Mouse (Mus musculus): ENCODE measurements around the gene Tbc1d8b. TPM values are rescaled to one million over a fixed set of nuclear protein-coding genes. Genes with fewer than 3 reads are reported as not detected.
A peak's percentile ranks its signal among the peaks of the same experiment; 100 is the strongest.

The Tbc1d8b gene
- polyA plus RNA-seq, 1 experiment from 2014 or later, result 0.42 TPM

GRCm38 (mm10) chrX:139782278-139783044 is 97.7 kb downstream of the Tbc1d8b start, which contains the start of gene Ripply1:
Gene Ripply1, minus strand, starts transcription at chrX:139782353.
- no peak within 1 kb of the TSS for H3K4me3 ChIP-seq (replicated peaks)
- peaks cover 43% of the 10 kb centered on the region for H3K27me3 ChIP-seq
- peak; percentile 65 for ATAC-seq
- no peak within 1 kb of the TSS for H3K27ac ChIP-seq
- H3K36me3 ChIP-seq, result no peaks in the 10 kb centered on the region
- WGBS, result 16% methylated on average over 6 of the region's 6 CpGs
- H3K9ac ChIP-seq (replicated peaks), result no peak within 1 kb of the TSS
- no peaks in the 10 kb centered on the region for H3K9me3 ChIP-seq
- no peak within 1 kb of the TSS for H3K4me2 ChIP-seq (replicated peaks)
- H3K4me1 ChIP-seq (replicated peaks), result peaks cover 12% of the 10 kb centered on the region

GRCm38 (mm10) chrX:139783045-139783422 is 98.2 kb downstream of the Tbc1d8b start:
- Histone ChIP-seq H3K4me1 (replicated peaks) (peaks cover 12% of the 10 kb centered on the region), H3K4me3 (replicated peaks) (no peak overlapping the region), H3K27me3 (peaks cover 43% of the 10 kb centered on the region), H3K4me2 (replicated peaks) (no peak overlapping the region), H3K36me3 (no peaks in the 10 kb centered on the region), H3K27ac (no peak overlapping the region), H3K9me3 (no peaks in the 10 kb centered on the region), H3K9ac (replicated peaks) (no peak overlapping the region)
- 23% methylated on average over 3 of the region's 3 CpGs for WGBS
- peak; percentile 24; the same call in 1 of the 2 replicates for ATAC-seq

- Histone ChIP-seq H3K27me3 (peaks cover 47% of the 10 kb centered on the region), H3K9ac (replicated peaks) (no peak overlapping the region), H3K27ac (no peak overlapping the region), H3K4me3 (replicated peaks) (no peak overlapping the region), H3K9me3 (no peaks in the 10 kb centered on the region), H3K4me2 (replicated peaks) (no peak overlapping the region), H3K4me1 (replicated peaks) (peaks cover 12% of the 10 kb centered on the region), H3K36me3 (no peaks in the 10 kb centered on the region)
- ATAC-seq, result no peak
- WGBS, result 22% methylated on average over 1 of the region's 1 CpGs
Observed at GRCm38 (mm10) chrX:139785764-139786163, 101.0 kb downstream of the Tbc1d8b start.

GRCm38 (mm10) chrX:139794072-139794845 is 109.5 kb downstream of the Tbc1d8b start:
- H3K4me3 ChIP-seq (replicated peaks), result no peak overlapping the region
- no peak overlapping the region for H3K4me2 ChIP-seq (replicated peaks)
- no peaks in the 10 kb centered on the region for H3K36me3 ChIP-seq
- WGBS, result 85% methylated on average over 7 of the region's 7 CpGs
- ATAC-seq, result no peak
- H3K4me1 ChIP-seq (replicated peaks), result no peaks in the 10 kb centered on the region
- H3K9ac ChIP-seq (replicated peaks), result no peak overlapping the region
- H3K27ac ChIP-seq, result no peak overlapping the region
- H3K9me3 ChIP-seq, result no peaks in the 10 kb centered on the region
- peaks cover 24% of the 10 kb centered on the region; the same call in 1 of the 2 replicates for H3K27me3 ChIP-seq

- Histone ChIP-seq H3K27ac (no peak overlapping the region), H3K4me1 (replicated peaks) (no peaks in the 10 kb centered on the region), H3K4me3 (replicated peaks) (no peak overlapping the region), H3K36me3 (no peaks in the 10 kb centered on the region), H3K27me3 (peaks cover 19% of the 10 kb centered on the region; the same call in 1 of the 2 replicates), H3K4me2 (replicated peaks) (no peak overlapping the region), H3K9ac (replicated peaks) (no peak overlapping the region), H3K9me3 (no peaks in the 10 kb centered on the region)
- 67% methylated on average over 6 of the region's 6 CpGs for WGBS
- ATAC-seq, result no peak
Observed at GRCm38 (mm10) chrX:139796037-139796436, 111.2 kb downstream of the Tbc1d8b start.

- Histone ChIP-seq H3K4me1 (replicated peaks) (no peaks in the 10 kb centered on the region), H3K4me3 (replicated peaks) (no peak overlapping the region), H3K4me2 (replicated peaks) (no peak overlapping the region), H3K9me3 (no peaks in the 10 kb centered on the region), H3K36me3 (no peaks in the 10 kb centered on the region), H3K9ac (replicated peaks) (no peak overlapping the region), H3K27ac (no peak overlapping the region), H3K27me3 (peaks cover 30% of the 10 kb centered on the region)
- WGBS, result 81% methylated on average over 9 of the region's 9 CpGs
- ATAC-seq, result no peak
Observed at GRCm38 (mm10) chrX:139797875-139798274, 113.1 kb downstream of the Tbc1d8b start.

GRCm38 (mm10) chrX:139799953-139800352 is 115.2 kb downstream of the Tbc1d8b start:
- 67% methylated on average over 3 of the region's 3 CpGs for WGBS
- no peak for ATAC-seq
- Histone ChIP-seq H3K4me2 (replicated peaks) (no peak overlapping the region), H3K27me3 (peaks cover 25% of the 10 kb centered on the region), H3K27ac (no peak overlapping the region), H3K9ac (replicated peaks) (no peak overlapping the region), H3K36me3 (no peaks in the 10 kb centered on the region), H3K4me3 (replicated peaks) (no peak overlapping the region), H3K9me3 (no peaks in the 10 kb centered on the region), H3K4me1 (replicated peaks) (no peaks in the 10 kb centered on the region)

GRCm38 (mm10) chrX:139800406-139800878 is 115.6 kb downstream of the Tbc1d8b start, which contains the start of gene Cldn2:
Gene Cldn2, plus strand, starts transcription at chrX:139800828.
- H3K27ac ChIP-seq, result no peak within 1 kb of the TSS
- no peaks in the 10 kb centered on the region for H3K4me1 ChIP-seq (replicated peaks)
- H3K4me3 ChIP-seq (replicated peaks), result no peak within 1 kb of the TSS
- H3K27me3 ChIP-seq, result peaks cover 25% of the 10 kb centered on the region
- WGBS, result 74% methylated on average over 8 of the region's 8 CpGs
- no peaks in the 10 kb centered on the region for H3K9me3 ChIP-seq
- no peak for ATAC-seq
- no peak within 1 kb of the TSS for H3K9ac ChIP-seq (replicated peaks)
- H3K4me2 ChIP-seq (replicated peaks), result no peak within 1 kb of the TSS
- H3K36me3 ChIP-seq, result no peaks in the 10 kb centered on the region

Other genes starting within 250 kb of the Tbc1d8b start
- gene D330045A20Rik, start 204.6 kb upstream of the Tbc1d8b start, polyA plus RNA-seq (2015; fragmentation: Nextera tagmentation; extraction: Ambion mirVana), result 1.3 and 1.5 TPM in 2 replicates
- gene Rnf128, start 121.7 kb upstream of the Tbc1d8b start, polyA plus RNA-seq (2015; fragmentation: Nextera tagmentation; extraction: Ambion mirVana), result 1.9 TPM in 2 replicates
- not detected in 2 replicates for gene Gm15013, start 29.5 kb downstream of the Tbc1d8b start, polyA plus RNA-seq (2015; fragmentation: Nextera tagmentation; extraction: Ambion mirVana)
- 0.27 and 0.35 TPM in 2 replicates for gene Ripply1, start 97.4 kb downstream of the Tbc1d8b start, polyA plus RNA-seq (2015; fragmentation: Nextera tagmentation; extraction: Ambion mirVana)
- gene Cldn2, start 115.8 kb downstream of the Tbc1d8b start, polyA plus RNA-seq (2015; fragmentation: Nextera tagmentation; extraction: Ambion mirVana), result 0.11 and 0.18 TPM in 2 replicates
- 3.7 and 3.8 TPM in 2 replicates for gene Morc4, start 186.7 kb downstream of the Tbc1d8b start, polyA plus RNA-seq (2015; fragmentation: Nextera tagmentation; extraction: Ambion mirVana)

All from midbrain, embryonic 13.5 days (tissue).